Mouse (Mus musculus) B cell, adult 2 months (primary cell): ENCODE data around the gene Olfr1106.

Experiments used
- DNase-seq, 2 experiments: peaks; one replicate each; pipeline ENCODE4 v3.0.0; 2022

Gene Olfr1106

DNA sequence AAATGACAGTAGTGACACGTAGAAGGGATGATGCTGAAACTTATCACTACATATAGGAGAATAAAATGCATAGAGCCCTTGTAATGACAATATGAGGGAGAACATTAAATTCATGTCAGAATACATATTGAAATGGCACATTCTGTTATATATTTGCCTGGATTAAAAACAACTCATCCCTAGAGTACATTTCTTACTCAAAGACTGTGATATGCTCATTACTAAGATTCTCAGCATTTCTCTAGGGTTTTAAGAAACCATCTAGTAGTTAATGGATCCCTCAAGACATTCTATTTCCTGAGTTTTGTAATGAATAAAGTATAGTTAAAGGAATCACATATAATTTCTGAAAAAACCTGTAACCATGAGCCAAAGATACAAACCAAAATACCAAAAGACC is at the start of gene Olfr1106:
Gene Olfr1106, minus strand, starts transcription at position 101 of the 400 bp plus-strand sequence.
- no peak for DNase-seq

DNA sequence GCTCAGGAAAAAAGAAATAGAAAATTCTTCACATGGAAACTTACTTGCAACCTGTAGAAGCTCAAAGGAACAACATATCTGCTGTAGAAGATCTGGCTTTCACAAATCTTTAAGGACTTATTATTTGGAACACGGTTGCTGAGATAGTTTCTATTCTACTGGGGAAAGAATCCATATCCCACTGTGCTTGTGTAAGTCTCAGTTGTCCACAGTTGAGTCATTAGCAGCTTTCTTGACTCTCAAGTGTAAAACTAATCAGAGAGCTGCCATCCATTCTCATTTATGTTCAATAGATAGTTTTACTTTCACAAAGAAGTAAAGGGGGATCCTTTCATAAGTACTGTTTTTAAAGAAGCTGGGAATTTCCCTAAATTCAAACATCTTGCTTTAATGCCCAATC is 43.8 kb upstream of the Olfr1106 start, which contains the start of gene Olfr1109:
Gene Olfr1109, minus strand, starts transcription at position 101 of the 400 bp plus-strand sequence.
- no peak for DNase-seq

DNA sequence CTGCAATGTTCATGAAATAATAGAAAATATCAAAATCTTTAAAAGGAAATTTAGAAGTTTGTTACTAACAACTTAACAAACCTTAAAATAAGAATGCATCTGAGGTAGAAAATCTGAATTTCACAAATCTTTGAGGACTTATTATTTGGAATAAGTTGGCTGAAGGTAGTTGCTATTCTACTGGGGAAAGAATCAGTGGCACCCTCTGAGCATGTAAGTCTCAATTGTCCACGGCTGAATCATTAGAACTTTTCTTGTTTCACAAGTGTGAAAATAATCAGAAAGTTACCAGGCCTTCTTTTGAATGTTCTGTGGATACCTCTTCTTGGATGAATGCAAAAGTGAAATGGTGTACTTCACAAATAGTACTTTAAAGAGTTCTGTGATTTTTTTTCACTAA is 23.6 kb upstream of the Olfr1106 start, which contains the start of gene Olfr1107:
Gene Olfr1107, minus strand, starts transcription at position 101 of the 400 bp plus-strand sequence.
- DNase-seq, result no peak

DNA sequence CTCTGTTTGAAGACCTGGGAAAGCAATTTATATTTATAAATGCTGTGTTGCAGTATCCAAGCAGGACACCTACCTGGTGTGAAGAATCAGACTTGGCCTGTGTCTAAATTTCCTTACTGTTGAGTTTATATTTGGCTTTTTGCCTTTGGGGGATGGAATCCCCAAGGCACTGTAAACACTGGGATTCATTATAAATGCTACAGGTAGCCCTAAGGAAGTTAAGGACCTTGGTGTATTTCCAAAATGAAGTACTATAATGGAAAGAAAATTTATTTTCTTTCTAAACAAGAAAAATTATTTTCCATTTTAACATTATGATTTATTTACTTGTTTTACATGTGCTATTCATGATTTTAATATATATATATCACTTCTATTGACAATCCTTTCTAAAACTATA is 15.6 kb downstream of the Olfr1106 start, which contains the start of gene Olfr1105:
Gene Olfr1105, minus strand, starts transcription at position 101 of the 400 bp plus-strand sequence.
- DNase-seq, result no peak

DNA sequence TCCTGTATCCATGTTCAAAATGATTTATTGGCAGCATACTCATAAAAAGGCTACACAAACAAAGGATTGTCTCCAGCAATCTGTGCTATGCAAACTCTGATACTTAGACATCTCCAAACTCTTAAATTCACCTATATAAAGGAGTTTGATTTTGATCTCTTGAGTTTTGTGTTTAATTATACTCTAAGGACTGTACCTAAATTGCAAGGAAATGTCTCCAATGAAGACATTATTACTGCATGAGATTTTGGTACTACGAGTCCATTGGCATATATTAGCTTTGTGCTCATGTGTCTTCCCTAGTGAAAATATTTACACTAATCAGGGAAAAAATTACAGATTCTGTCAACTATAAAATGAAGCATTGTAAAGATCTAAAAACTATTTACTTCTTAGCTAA is 25.1 kb downstream of the Olfr1106 start, which contains the start of gene Olfr1104:
Gene Olfr1104, minus strand, starts transcription at position 101 of the 400 bp plus-strand sequence.
- DNase-seq, result no peak

DNA sequence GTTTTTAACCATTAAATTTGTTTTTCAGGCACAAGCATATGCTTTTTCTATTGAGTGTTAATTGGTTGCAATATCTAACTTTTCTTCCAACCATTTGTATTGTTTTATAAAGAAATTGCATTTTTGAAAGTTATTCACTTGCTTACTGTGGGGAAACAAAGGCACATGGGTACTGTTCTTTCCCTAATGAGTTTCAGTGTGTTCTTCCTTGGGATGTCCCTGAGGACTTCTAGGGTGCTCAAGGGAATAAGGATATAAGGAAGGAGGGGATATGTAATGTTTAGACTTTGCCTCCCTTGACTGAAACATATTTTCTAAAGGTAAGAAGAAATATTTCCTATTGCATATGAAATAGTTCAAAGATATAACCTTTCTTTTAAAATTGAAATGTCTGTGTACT is 54.0 kb downstream of the Olfr1106 start, which contains the start of gene Olfr1102:
Gene Olfr1102, plus strand, starts transcription at position 301 of the 400 bp plus-strand sequence.
- DNase-seq, result no peak
